Mouse (Mus musculus): ENCODE data around the gene Gm21732. TPM values are rescaled to one million over a fixed set of nuclear protein-coding genes. Genes with fewer than 3 reads are reported as not detected.
"Not testable (repeated sequence)": the region's sequence is repeated elsewhere in the genome, so short reads cannot be mapped to it uniquely, and the experiment has no call there.

Gene Gm21732
- not detected in 2 replicates for polyA plus RNA-seq (2015; fragmentation: Nextera tagmentation; extraction: Ambion mirVana)

GRCm38 (mm10) chrY:38575591-38575990, at the start of gene Gm21732:
Gene Gm21732, minus strand, starts transcription at chrY:38575691.
- not testable (repeated sequence) for H3K27ac ChIP-seq (replicated peaks); ATAC-seq (ENCODE audit: low FRiP score, low read depth); H3K4me2 ChIP-seq; H3K27me3 ChIP-seq; H3K4me3 ChIP-seq; H3K9me3 ChIP-seq; H3K36me3 ChIP-seq; H3K4me1 ChIP-seq (replicated peaks); H3K9ac ChIP-seq
- WGBS = no CpG with 5 or more reads among the region's 2 CpGs

Other genes with a start within 250 kb of the Gm21732 start
- gene Gm20897, start 73.5 kb downstream of the Gm21732 start, polyA plus RNA-seq (2015; fragmentation: Nextera tagmentation; extraction: Ambion mirVana) = not detected in 2 replicates

Measured in hindbrain, embryonic 15.5 days (tissue).